Mouse (Mus musculus) C2C12 (cell line): ENCODE results near the gene 1700061G19Rik.

Source experiments
- CTCF ChIP-seq: IDR thresholded peaks from one replicate; pipeline ENCODE4 v1.5.1; 2011; ENCODE audit not compliant: control insufficient read depth, insufficient read depth, insufficient read length
- FOSL1 ChIP-seq: IDR thresholded peaks from one replicate; pipeline ENCODE4 v1.8.0; 2011; ENCODE audit warnings: mild to moderate bottlenecking, low read length; ENCODE audit not compliant: poor library complexity, insufficient read depth, severe bottlenecking
- MAX ChIP-seq: IDR thresholded peaks from one replicate; pipeline ENCODE4 v1.6.1; 2011; ENCODE audit warnings: mild to moderate bottlenecking, control low read depth
- MYOD1 ChIP-seq: IDR thresholded peaks from one replicate; pipeline ENCODE4 v1.6.1; 2011; ENCODE audit warnings: low read depth; ENCODE audit not compliant: control insufficient read depth, insufficient read length
- MYOG ChIP-seq: IDR thresholded peaks from one replicate; pipeline ENCODE4 v1.6.1; 2011; ENCODE audit not compliant: control insufficient read depth, insufficient read length; ENCODE audit errors: extremely low read depth
- USF1 ChIP-seq: IDR thresholded peaks from one replicate; pipeline ENCODE4 v1.6.1; 2011; ENCODE audit warnings: low read depth, mild to moderate bottlenecking, control low read depth, moderate library complexity

GRCm38 (mm10) chr17:56876981-56877380 is 1.7 kb downstream of the 1700061G19Rik start:
- TF ChIP-seq CTCF (no peak), MYOG (no peak), MYOD1 (no peak), FOSL1 (no peak), USF1 (no peak), MAX (no peak)
